Mouse (Mus musculus) adrenal gland, postnatal 10 days (tissue): ENCODE results near the gene Lipa. TPM values are rescaled to one million over a fixed set of nuclear protein-coding genes. Genes with fewer than 3 reads are reported as not detected.

Source experiments
- DNase-seq: peaks from one replicate; pipeline ENCODE4 v3.0.0; 2021; ENCODE audit warnings: mixed read lengths
- total RNA-seq, 2 experiments: library from RNA; stranded (reverse); gene quantifications; 2 replicates each; pipeline ENCODE4 v1.2.3; 2021

Gene Lipa
- total RNA-seq, 2 experiments from 2014 or later = 130 to 133 TPM

GRCm38 (mm10) chr19:34468216-34468615 is 59.1 kb downstream of the Lipa start:
- no peak for DNase-seq

- DNase-seq = no peak
Measured at GRCm38 (mm10) chr19:34464453-34464852, 62.8 kb downstream of the Lipa start.

- DNase-seq = no peak
Measured at GRCm38 (mm10) chr19:34461451-34462019, 65.7 kb downstream of the Lipa start.

- no peak for DNase-seq
Measured at GRCm38 (mm10) chr19:34450784-34451370, 76.4 kb downstream of the Lipa start.

GRCm38 (mm10) chr19:34448851-34449250 is 78.4 kb downstream of the Lipa start:
- DNase-seq = no peak

GRCm38 (mm10) chr19:34445410-34446012 is 81.8 kb downstream of the Lipa start:
- DNase-seq = peak; percentile 14

GRCm38 (mm10) chr19:34444785-34445184 is 82.5 kb downstream of the Lipa start:
- DNase-seq = no peak

Other genes starting within 250 kb of the Lipa start
- 10 to 100 TPM; 12.1 to 18.2 TPM for gene Fas, start 236.8 kb downstream of the Lipa start, total RNA-seq
- gene Ch25h, start 52.3 kb downstream of the Lipa start, total RNA-seq = under 1 TPM; 0.55 to 0.57 TPM
- gene Ifit2, start 23.2 kb upstream of the Lipa start, total RNA-seq = 1 to 10 TPM; 2.8 to 4.0 TPM
- 1 to 10 TPM; 2.0 to 3.2 TPM for gene Ifit3, start 56.1 kb upstream of the Lipa start, total RNA-seq
- gene Ifit1bl1, start 74.5 kb upstream of the Lipa start, total RNA-seq = under 1 TPM; 0.15 to 0.30 TPM
- 1 to 10 TPM in 1 of 2 experiments, under 1 TPM in 1; 0.60 to 1.2 TPM for gene Ifit3b, start 80.5 kb upstream of the Lipa start, total RNA-seq
- gene Ifit1bl2, start 113.3 kb upstream of the Lipa start, total RNA-seq = under 1 TPM in 1 of 2 experiments, not detected in 1; 0.09 TPM
- gene Ifit1, start 113.4 kb upstream of the Lipa start, total RNA-seq = 1 to 10 TPM in 1 of 2 experiments, under 1 TPM in 1; 0.69 to 1.6 TPM
- gene Slc16a12, start 219.8 kb upstream of the Lipa start, total RNA-seq = 1 to 10 TPM; 6.1 to 9.5 TPM